Mouse (Mus musculus) erythroblast, embryonic 14.5 days (primary cell): ENCODE measurements around the gene Myo1d.

Source experiments
- GATA1 ChIP-seq: IDR thresholded peaks from 2 replicates; pipeline ENCODE4 v1.6.1; 2012; ENCODE audit warnings: low read length, inconsistent platforms, mixed read lengths
- TAL1 ChIP-seq: IDR thresholded peaks from 3 replicates; pipeline ENCODE4 v1.6.1; 2012; ENCODE audit warnings: low read length, inconsistent platforms, mixed read lengths

GRCm38 (mm10) chr11:80698721-80699120, 81.1 kb downstream of the Myo1d start:
- no peak for TF ChIP-seq TAL1
- no peak for TF ChIP-seq GATA1
